Mouse (Mus musculus) T-helper 1 cell (primary cell): ENCODE measurements around the gene Hoxc8.

ENCODE experiments used
- in situ Hi-C: fragments of 300-600 bp; cut with MboI, MseI; formaldehyde crosslinking; loops from one replicate; pipeline ENCODE4 v1.15.1; 2025; ENCODE audit warnings: high pct_unique_total_duplicates

The Hoxc8 gene

DNA sequence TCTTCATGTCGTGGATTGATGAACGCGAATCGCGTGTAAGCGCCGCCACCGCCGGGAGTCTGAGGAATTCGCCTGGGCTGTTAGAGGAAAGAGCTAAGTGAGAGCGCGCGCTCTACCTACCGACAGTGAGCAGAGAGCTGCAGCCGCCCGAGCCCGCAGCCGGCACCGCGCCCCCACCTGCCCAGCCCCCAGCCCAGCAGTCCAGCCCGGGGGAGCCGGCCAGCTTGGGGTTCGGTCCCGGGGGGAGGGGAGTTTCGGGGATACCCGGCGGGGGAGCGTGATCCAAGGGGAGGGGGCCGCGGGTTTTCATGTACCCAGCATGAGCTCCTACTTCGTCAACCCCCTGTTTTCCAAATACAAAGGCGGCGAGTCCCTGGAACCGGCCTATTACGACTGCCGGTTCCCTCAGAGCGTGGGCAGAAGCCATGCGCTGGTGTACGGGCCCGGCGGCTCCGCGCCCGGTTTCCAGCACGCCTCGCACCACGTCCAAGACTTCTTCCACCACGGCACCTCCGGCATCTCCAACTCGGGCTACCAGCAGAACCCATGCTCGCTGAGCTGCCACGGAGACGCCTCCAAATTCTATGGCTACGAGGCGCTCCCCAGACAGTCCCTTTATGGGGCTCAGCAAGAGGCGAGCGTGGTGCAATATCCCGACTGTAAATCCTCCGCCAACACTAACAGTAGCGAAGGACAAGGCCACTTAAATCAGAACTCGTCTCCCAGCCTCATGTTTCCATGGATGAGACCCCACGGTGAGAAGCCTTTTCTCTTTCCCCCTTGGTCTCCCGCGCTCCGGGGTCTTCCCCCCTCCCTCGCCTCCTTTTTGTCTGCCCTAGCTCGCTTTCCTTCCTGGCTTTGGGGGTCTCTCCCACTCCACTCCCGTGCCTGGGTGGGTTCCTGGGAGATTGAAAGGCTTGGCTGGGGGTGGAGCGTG is at the start of gene Hoxc8:
Hoxc8 (plus strand) TSS at position 147 of the 937 bp plus-strand sequence.
- in situ Hi-C loops = no loop called here

- in situ Hi-C loops = no loop called here
These were observed 47.5 kb upstream of the Hoxc8 start for GRCm38 (mm10) chr15:102942739-102943467.

GRCm38 (mm10) chr15:102943468-102943813 is 47.0 kb upstream of the Hoxc8 start:
- in situ Hi-C loops = no loop called here

DNA sequence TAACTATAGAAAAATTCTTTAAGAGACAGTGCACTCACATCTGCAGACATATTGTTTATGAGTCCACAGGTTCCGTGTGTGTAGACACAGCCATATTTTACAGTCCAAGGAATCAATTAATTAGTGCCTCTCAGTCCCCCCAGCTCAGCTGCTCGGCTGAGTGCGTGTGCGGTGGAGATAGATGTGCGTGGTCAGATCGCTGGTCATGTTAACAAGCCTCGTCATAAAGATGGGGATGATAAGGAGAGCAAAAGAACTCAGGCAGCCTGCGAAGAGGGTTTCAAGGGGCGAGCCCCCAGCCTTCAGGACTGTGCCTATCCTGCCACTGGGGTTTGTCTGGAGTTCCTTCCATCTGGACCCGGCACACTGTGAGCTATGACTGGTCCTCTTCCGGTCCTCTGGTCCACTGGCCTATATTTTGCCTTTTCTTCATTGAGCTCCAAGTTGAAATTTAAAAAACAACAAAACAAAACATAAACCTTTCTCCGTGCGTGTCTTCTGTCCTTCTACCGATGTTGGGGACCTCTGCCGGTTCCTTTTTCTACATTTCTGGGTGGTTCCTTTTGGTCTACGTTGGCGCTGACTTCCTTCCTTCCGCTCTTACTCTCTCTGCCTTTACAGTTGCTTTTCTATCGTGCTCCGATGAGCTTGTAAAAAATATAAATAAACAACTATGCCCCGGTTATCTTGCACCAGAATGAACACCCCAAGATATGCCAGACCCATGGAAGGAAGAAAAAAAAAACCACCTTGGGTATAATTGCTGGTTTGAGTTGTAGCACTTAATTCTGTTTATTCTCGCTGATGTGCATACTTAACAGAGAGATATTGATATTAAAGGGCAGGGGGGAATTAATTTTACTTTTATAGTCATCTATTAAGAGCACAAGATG is 45.0 kb upstream of the Hoxc8 start:
- in situ Hi-C loops = no loop called here

GRCm38 (mm10) chr15:102947276-102947675 is 43.1 kb upstream of the Hoxc8 start:
- in situ Hi-C loops = no loop called here

- in situ Hi-C loops = no loop called here
These were observed 41.6 kb upstream of the Hoxc8 start for GRCm38 (mm10) chr15:102948842-102949241.

GRCm38 (mm10) chr15:102949696-102950095 is 40.7 kb upstream of the Hoxc8 start:
- in situ Hi-C loops = no loop called here

GRCm38 (mm10) chr15:102950877-102951276 is 39.5 kb upstream of the Hoxc8 start:
- in situ Hi-C loops = no loop called here

DNA sequence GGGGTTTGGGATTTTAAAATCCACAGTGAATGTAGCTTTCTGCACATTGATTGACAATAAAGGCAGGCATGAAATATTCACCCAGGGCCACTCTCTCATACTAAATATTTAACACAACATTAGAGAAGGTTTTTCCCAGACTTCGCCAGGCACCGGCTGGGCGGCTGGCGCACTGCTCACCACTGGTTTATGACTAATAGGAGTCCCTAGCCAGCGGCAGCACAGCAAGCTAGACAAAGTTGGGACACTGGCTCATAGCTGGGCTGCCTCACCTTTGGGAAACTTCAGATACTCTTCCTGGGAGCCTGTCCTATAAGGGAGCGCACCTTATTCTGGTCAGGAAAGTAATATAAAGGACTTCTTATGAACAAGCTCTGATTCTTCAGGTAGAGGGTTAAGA is 36.8 kb upstream of the Hoxc8 start:
- in situ Hi-C loops = no loop called here

DNA sequence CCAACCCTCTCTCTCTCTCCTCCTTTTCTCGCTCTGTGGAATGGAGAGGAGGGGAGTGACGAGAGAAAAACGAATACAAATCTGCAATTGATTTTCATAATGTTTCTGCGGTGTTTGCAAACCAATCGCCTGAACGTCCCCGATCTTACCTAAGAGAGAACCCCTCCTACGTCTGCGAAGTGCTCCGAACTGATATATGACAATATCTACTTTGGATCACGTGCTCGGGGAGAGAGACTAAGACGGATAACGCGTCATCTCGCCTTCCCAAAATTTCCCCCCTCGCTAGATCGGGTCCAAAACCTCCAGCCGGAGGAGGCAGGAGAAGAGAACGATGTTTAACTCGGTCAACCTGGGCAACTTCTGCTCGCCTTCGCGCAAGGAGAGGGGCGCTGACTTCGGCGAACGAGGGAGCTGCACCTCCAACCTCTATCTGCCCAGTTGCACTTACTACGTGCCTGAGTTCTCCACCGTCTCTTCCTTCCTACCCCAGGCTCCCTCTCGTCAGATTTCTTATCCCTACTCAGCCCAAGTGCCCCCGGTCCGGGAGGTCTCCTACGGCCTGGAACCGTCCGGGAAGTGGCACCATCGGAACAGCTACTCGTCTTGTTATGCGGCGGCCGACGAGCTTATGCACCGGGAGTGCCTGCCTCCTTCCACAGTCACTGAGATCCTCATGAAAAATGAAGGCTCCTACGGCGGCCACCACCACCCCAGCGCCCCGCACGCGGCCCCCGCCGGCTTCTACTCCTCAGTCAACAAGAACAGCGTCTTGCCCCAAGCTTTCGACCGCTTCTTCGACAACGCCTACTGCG is 36.0 kb upstream of the Hoxc8 start, which contains the start of gene Hoxc11:
Hoxc11 (plus strand) TSS at position 236 of the 815 bp plus-strand sequence.
- in situ Hi-C loops = no loop called here

DNA sequence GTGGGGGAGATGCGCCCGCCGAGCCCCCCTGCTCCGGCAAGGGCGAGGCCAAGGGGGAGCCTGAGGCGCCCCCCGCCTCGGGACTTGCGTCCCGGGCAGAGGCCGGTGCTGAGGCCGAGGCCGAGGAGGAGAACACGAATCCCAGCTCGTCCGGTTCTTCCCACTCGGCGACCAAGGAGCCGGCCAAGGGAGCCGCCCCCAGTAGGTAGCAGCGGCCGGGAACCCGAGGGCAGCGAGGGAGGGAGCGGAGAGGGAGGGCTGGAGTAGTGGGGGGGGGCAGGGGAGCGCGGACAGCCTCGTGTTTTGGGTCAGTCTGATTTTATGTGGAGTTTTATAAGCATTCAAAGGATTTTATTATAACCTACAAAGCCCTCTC is 35.4 kb upstream of the Hoxc8 start:
- in situ Hi-C loops = no loop called here

GRCm38 (mm10) chr15:102955833-102956640 is 34.4 kb upstream of the Hoxc8 start:
- in situ Hi-C loops = no loop called here

- in situ Hi-C loops = no loop called here
These were observed 33.5 kb upstream of the Hoxc8 start for GRCm38 (mm10) chr15:102956906-102957305.

DNA sequence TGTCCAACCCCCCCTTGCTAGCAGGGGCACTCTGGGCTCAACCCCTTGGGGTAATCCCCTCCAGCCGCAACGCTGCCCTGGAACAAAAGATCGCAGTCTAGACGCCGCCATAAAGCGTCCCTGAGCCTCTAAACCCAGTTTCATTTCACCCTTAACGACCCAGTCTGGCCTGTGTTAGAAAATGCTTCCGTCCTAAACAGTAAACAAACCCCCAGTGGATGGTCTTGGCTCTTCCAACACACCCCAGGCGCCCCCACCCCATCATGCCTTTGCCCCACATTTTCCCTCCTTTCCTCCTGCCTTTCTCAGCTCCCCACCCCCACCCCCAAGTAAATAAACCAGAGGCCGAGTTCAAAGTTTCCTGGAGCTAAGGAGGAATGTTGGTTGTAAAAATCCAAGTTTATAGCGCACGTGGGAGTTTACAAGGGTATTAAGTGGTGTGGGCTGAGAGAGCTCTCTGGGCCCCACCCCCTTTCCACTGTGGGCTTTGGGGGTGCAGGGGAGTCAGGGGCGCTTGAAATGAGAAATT is 30.7 kb upstream of the Hoxc8 start:
- in situ Hi-C loops = no loop called here

- in situ Hi-C loops = no loop called here
These were observed 28.7 kb upstream of the Hoxc8 start for GRCm38 (mm10) chr15:102961728-102962127.

- in situ Hi-C loops = no loop called here
These were observed 27.9 kb upstream of the Hoxc8 start for GRCm38 (mm10) chr15:102962492-102962891.

DNA sequence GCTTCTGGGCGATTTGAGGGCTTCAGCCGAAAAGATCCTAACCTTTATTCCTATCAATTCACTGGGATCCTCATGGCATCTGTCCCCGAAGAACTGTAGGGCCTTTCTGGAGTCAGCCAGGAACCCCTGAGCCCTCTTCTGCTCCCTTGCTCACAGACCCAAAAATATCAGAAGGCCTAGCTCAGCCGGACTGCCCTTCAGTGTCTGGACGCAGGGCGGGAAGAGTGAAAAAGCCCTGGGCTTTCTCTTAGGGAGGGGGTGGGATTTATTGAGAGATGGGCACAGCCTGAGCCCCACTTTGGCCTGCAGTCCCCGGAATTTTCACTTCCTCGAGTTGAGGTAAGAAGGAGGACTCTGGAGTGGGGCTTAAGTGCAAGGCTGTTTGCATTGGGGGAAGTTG is 27.1 kb upstream of the Hoxc8 start:
- in situ Hi-C loops = no loop called here

- in situ Hi-C loops = no loop called here
These were observed 26.5 kb upstream of the Hoxc8 start for GRCm38 (mm10) chr15:102963671-102964640.
